Mouse (Mus musculus) lung, postnatal 25 days (tissue): ENCODE measurements around the gene Gm36079.
"Not testable (repeated sequence)": the region's sequence is repeated elsewhere in the genome, so short reads cannot be mapped to it uniquely, and the experiment has no call there.

Experiments used
- DNase-seq: peaks from one replicate; pipeline ENCODE4 v3.0.0; 2022; ENCODE audit warnings: low spot score

Gene Gm36079

DNA sequence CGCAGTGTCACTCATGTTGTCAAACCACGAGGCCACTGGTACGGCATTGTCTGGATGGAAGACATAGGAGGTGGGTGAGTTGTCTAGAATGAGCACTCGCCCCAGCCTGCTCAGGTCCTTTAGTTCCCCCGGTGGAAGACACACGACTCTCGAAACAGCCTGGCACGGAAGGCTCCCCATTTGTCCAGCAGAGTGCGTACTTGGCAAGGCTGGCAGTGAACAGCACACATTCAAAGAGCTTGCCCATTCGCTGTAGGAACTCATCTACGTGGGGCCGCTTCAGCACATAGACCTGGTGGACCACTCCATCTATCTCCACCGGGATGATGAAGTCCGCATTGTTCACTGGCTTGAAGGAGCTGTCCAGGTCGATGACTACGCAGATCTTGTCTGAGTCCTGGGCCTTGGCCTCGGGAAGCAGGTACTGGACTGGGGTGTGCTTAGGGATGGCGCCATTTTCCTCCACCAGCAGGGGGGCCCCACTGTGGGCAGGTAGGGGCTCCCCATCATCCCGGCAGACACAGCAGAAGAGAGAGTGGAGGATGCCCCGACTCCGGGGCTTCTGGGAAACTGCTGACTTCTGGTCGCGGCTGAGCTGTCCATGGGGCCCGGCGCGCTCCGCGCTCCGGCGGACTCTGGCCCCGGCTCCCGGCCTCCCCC, 11.3 kb downstream of the Gm36079 start:
- not testable (repeated sequence) for DNase-seq

DNA sequence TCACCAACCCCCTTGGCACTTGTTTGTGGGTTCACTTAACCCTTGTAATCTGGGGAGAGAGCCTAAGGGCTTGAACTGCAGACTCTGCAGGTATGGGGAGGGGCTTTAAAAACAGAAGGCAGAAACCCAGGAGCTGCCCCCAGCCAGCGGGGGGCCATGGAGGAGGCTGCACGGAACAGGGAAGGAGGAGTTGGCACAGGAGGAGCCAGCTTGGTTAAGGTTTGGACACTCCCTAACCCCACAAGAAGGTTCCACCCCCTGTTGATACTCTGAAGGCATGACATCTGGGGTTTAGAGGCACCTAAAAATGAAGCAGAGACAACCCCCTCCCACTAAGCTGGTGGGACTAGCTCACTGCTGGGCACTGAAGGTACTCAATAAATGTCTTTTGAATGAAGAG, 12.8 kb downstream of the Gm36079 start:
- not testable (repeated sequence) for DNase-seq

DNA sequence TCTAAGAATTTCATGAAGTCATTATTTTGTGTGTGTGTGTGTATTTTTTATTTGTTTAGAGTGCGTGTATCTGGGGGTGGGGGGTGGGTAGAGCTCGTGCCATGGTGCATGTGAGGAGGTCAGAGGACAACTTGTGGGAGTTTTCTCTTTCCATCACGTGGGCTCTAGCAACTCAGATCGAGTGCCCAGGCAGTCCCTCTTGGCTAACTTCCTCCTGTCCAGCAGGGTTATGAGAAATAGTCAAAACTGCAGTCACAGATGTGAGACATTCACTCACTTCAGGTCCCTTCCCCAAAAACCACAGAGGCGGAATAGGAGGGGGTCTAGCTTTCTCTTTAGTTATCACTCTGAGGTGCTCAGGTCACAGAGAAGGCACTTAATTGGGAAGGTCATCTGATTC, 13.3 kb downstream of the Gm36079 start:
- DNase-seq, result not testable (repeated sequence)

DNA sequence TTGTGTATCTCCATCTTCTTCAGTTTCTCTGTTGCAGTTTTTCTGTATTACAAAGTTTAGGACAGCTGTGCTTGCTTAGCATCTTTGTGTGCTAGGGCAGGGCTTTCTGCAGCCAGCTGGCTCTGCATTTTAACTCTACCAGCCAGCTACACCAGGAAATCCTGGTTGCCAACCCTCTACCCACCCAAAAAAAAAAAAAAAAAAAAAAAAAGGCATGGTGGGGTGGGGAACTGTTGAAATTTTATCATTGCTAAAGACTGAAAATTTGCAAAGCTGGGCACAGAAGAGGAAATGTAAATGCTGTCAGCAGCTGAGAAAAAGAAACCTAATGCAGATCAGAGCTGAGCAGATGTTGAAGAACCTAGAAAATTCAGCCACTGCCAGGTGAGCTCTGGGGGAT, 16.7 kb downstream of the Gm36079 start:
- not testable (repeated sequence) for DNase-seq

DNA sequence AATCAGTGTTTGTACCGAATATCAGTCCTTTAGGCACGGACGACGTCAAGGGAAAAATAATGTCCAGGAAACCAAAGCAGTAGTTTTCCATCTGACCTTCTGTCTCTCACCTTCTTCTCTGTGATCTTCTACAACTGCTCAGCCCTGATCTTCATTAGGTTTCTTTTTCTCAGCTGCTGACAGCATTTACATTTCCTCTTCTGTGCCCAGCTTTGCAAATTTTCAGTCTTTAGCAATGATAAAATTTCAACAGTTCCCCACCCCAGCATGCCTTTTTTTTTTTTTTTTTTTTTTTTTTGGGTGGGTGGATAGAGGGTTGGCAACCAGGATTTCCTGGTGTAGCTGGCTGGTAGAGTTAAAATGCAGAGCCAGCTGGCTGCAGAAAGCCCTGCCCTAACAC, 27.6 kb downstream of the Gm36079 start:
- DNase-seq, result not testable (repeated sequence)

DNA sequence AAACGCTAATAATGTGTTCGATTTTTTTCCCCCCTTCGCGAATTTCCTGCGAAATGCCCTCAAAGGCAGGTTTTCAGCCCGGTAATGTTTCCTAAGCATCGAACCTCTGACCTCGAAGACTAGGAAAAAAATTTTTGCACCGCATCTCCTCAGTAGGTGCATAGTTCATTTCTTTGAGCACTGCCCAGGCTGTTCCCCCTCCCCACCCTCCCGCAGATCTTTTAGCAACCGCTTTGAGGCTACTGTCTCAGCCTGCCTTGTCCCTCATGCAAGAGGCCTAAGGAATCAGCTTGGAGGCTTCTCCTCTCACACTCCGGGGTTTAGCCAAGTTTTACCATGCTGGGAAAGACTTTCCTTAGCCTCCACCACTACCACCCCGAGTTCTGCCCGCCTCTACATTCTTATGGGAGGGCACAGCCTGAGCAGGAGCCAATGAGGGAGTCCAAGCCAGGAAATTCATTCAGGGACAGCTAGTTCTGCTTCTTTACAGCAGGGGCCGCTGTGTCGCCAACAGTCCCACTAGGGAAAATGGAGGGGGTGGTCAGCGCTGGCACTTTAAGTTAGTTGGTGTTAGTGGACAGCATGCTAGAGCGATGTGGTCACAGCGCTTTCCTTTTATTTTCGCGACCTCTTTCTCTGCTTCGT, 28.2 kb downstream of the Gm36079 start:
- DNase-seq, result not testable (repeated sequence)

DNA sequence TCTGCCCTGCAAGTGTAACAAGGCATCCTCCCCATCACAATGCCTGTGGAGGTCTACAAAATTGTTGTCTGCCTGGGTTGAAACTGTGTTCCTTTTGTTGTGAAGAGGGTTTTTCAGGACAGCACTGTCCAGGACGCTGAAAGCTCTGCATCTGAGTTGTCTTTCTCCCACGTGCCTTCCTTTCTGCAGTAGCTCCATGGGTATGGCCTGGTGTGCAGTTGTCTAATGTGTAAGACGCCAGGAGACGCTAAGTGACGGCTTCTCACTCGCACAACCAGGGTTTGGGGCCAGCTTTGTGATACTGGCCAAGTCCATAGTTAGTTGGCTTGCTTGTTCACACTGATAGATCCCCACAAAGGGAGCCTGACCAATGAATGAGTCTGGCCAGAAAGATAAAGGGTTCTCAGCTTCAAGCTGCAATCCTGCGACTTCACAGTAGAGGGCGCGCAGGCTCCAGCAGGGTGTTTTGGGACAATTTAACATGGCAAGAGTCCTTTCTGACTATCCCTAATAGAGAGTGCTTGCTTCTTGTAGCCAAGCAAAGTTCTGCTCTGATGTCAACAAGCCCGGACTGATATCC, 34.8 kb downstream of the Gm36079 start:
- not testable (repeated sequence) for DNase-seq

DNA sequence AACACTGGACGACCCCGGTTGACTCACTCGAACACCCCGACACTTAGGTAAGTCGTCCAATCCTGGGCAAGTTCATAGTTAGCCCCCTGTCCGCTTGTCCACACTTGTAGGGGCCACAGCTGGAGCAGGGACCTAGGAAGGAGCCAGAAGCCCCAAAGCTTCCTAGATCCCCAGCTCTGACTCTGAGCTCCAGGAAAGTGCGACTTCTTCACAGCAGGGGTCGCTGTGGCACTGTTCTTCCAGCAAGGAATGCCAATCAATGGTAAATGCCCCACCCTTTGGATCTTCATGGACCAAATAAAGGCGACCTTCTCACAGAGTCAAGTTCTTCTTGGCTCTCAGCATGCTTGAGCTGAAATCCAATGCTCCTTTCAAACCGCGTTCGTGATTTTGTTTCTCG, 35.5 kb downstream of the Gm36079 start:
- not testable (repeated sequence) for DNase-seq
